Mouse (Mus musculus) small intestine, adult 2 months (tissue): ENCODE measurements at regions not wholly inside any gene's neighbourhood (a gene's known extent, or its start where the extent isn't known, plus 50 kb on each side); places are given as distances from the start of the nearest gene placed in this dataset.

Source experiments
- H3K27ac ChIP-seq: fragments of 200-500 bp; 2 replicates; pipeline ENCODE4 v1.5.1; 2012; ENCODE audit warnings: low read depth, low read length, control low read depth, inconsistent platforms; ENCODE audit not compliant: insufficient read depth
- H3K27me3 ChIP-seq: fragments of 200-500 bp; 2 replicates; pipeline ENCODE4 v1.6.1; 2012; ENCODE audit warnings: mild to moderate bottlenecking, moderate library complexity, low read length, inconsistent platforms; ENCODE audit not compliant: control insufficient read depth, insufficient read depth
- H3K36me3 ChIP-seq: fragments of 200-500 bp; 2 replicates; pipeline ENCODE4 v1.6.1; 2012; ENCODE audit warnings: mild to moderate bottlenecking, low read length, control low read depth, inconsistent platforms; ENCODE audit not compliant: control insufficient read depth, insufficient read depth
- H3K4me1 ChIP-seq: fragments of 200-500 bp; 2 replicates; pipeline ENCODE4 v1.6.1; 2012; ENCODE audit warnings: low read length, inconsistent platforms, mixed read lengths; ENCODE audit not compliant: control insufficient read depth, insufficient read depth, insufficient read length
- H3K4me3 ChIP-seq: fragments of 200-500 bp; 2 replicates; pipeline ENCODE4 v1.5.1; 2012; ENCODE audit warnings: low read depth, mild to moderate bottlenecking, control low read depth, inconsistent platforms, low read length, moderate library complexity
- CTCF ChIP-seq: fragments of 200-500 bp; IDR thresholded peaks from 2 replicates; pipeline ENCODE4 v1.5.1; 2012; ENCODE audit warnings: low read depth, mild to moderate bottlenecking, control low read depth, inconsistent platforms, low read length, moderate library complexity, mixed read lengths; ENCODE audit not compliant: insufficient replicate concordance, insufficient read length; ENCODE audit errors: extremely low read depth
- POLR2A ChIP-seq: fragments of 200-500 bp; IDR thresholded peaks from 2 replicates; pipeline ENCODE4 v1.6.1; 2012; ENCODE audit warnings: low read depth, mild to moderate bottlenecking, control low read depth, inconsistent platforms, low read length, moderate library complexity
- WGBS: fragments of 180-500 bp; shearing (Covaris S2); methylation state at CpG from one replicate; pipeline ENCODE4 v1.1.7; 2018; 5-methylcytosine and 5-hydroxymethylcytosine counted together

DNA sequence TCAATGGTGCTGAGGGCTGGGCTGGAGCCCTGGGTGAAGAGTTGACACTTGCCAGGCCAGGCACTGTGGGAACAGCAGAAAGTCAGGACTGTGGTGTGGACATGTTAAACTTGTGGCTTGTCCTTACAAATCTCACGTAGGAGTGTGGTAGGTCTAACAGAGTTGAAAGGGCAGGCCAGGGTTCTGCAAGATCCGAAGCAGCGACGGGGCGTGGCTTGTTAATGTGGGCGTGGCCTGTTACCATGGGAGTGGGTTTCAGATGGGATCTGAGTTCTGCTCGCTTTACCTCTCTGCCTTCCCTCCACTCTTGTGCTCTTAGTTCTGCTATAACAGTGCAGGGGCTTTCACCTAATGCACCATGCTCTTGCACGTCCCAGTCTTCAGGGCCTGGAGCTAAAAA is 94.2 kb upstream of the Mvb12b start:
- TF ChIP-seq POLR2A (no peak), CTCF (no peak)
- no peak overlapping the region for H3K27ac ChIP-seq
- 40% methylated on average over 8 of the region's 8 CpGs for WGBS
- no peaks in the 10 kb centered on the region for H3K36me3 ChIP-seq
- no peaks in the 10 kb centered on the region for H3K27me3 ChIP-seq
- no peaks in the 10 kb centered on the region for H3K4me1 ChIP-seq
- no peak overlapping the region for H3K4me3 ChIP-seq

DNA sequence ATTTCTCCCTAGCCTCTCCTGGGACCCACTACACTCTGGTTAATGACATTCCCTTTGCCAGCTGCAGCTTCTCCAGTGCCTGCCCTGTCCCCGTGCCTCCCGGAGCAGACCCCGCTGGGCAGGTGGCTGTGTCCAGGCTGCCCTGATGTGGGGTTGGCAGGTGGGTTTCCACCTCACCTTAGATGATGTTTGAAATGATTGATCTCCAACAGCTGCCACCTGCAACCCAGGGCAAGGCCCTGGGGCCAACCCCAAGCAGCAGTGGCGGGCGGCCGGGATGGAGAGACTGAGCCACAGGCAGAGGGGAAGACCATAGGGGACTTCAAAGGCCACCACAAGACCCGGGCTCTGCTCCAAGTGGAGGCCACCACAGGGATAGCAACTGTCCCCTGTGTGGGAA is 93.6 kb upstream of the Mvb12b start:
- no peak overlapping the region for H3K27ac ChIP-seq
- no peaks in the 10 kb centered on the region for H3K27me3 ChIP-seq
- WGBS, result 86% methylated on average over 7 of the region's 7 CpGs
- H3K4me3 ChIP-seq, result no peak overlapping the region
- TF ChIP-seq POLR2A, result no peak
- no peak for TF ChIP-seq CTCF
- H3K4me1 ChIP-seq, result no peaks in the 10 kb centered on the region
- H3K36me3 ChIP-seq, result no peaks in the 10 kb centered on the region

DNA sequence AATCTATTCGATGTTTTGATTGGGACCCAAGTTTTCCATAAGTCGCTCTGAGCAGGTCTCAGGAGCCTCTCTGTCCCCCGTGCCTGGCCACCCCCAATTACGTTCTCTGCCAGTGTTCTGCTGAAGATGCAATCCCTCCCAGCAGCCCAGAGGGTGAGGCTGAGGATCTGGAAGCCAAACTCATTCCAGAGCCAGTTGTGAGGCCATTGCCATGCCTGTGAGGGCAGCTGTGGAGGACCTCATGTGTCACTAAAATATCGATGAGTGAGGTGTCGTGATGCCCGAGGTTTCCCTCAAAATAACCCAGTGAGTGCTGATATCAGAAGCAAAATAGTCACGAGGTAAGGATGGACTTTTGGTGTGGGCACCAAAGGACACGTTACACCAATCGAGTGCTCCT is 93.1 kb upstream of the Mvb12b start:
- Histone ChIP-seq H3K4me1 (no peaks in the 10 kb centered on the region), H3K4me3 (no peak overlapping the region), H3K36me3 (no peaks in the 10 kb centered on the region), H3K27me3 (no peaks in the 10 kb centered on the region), H3K27ac (no peak overlapping the region)
- TF ChIP-seq POLR2A (no peak), CTCF (no peak)
- WGBS, result 78% methylated on average over 10 of the region's 10 CpGs

GRCm38 (mm10) chr2:33979276-33979675 is 91.5 kb upstream of the Mvb12b start:
- Histone ChIP-seq H3K4me3 (no peak overlapping the region), H3K27me3 (no peaks in the 10 kb centered on the region), H3K27ac (no peak overlapping the region), H3K36me3 (no peaks in the 10 kb centered on the region), H3K4me1 (no peaks in the 10 kb centered on the region)
- no peak for TF ChIP-seq CTCF
- TF ChIP-seq POLR2A, result no peak

- 66% methylated on average over 4 of the region's 4 CpGs for WGBS
- H3K27ac ChIP-seq, result no peak overlapping the region
- no peak for TF ChIP-seq POLR2A
Measured at GRCm38 (mm10) chr2:33978550-33978949, 90.8 kb upstream of the Mvb12b start.

DNA sequence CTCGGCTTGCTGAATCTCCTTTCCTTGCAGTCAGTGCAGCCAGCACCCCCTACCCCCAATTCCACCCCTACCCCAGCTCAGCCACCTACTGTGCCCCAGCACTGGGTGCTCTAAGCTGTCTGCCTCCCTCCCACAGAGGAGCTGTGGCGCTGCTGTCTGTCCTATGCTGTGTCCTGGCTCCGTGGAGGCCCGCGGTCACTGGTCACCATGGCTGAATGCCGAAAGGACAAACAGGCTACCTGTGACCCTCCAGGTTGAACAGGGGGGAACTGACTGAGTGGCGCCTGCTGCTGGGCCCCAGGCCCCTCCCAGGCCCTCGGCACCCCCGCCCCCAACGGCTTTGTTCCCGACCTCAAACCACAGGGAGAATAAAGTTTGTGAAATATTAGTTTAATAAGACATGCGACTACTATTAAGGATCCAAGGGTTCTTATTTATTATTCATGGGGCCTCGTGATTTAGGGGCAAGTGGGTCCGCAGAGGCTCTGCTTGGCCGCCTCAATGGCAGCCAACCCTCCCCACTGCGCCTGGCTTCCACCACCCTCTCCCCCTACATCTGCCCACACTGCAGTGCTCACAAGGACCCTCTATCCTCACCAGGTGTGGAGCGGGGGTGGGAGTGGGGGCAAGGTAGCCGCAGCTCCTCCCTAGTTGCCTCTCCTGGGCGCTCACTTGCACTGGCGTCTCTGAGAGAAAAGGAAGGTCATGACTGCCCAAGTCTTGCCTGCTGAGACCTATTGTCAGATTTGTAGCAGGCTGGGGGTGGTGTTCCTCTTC is 90.0 kb upstream of the Mvb12b start:
- no peak overlapping the region for H3K4me3 ChIP-seq
- H3K4me1 ChIP-seq, result no peaks in the 10 kb centered on the region
- no peaks in the 10 kb centered on the region for H3K36me3 ChIP-seq
- no peak overlapping the region for H3K27ac ChIP-seq
- WGBS, result 69% methylated on average over 20 of the region's 20 CpGs
- TF ChIP-seq POLR2A (no peak), CTCF (no peak)
- no peaks in the 10 kb centered on the region for H3K27me3 ChIP-seq

More at GRCm38 (mm10) chr2:33978550-33978949, 90.8 kb upstream of the Mvb12b start:
- H3K4me1 ChIP-seq, result no peaks in the 10 kb centered on the region
- no peaks in the 10 kb centered on the region for H3K36me3 ChIP-seq
- no peak overlapping the region for H3K4me3 ChIP-seq
- no peaks in the 10 kb centered on the region for H3K27me3 ChIP-seq

- H3K27ac ChIP-seq, result no peak overlapping the region
- 95% methylated on average over 5 of the region's 5 CpGs for WGBS
- TF ChIP-seq POLR2A (no peak), CTCF (no peak)
- H3K27me3 ChIP-seq, result no peaks in the 10 kb centered on the region
- no peaks in the 10 kb centered on the region for H3K36me3 ChIP-seq
- H3K4me1 ChIP-seq, result no peaks in the 10 kb centered on the region
- H3K4me3 ChIP-seq, result no peak overlapping the region
Measured at GRCm38 (mm10) chr2:33977151-33977550, 89.4 kb upstream of the Mvb12b start.

- Histone ChIP-seq H3K27ac (no peak overlapping the region), H3K27me3 (no peaks in the 10 kb centered on the region), H3K4me1 (no peaks in the 10 kb centered on the region), H3K4me3 (no peak overlapping the region), H3K36me3 (no peaks in the 10 kb centered on the region)
- 83% methylated on average over 9 of the region's 9 CpGs for WGBS
- TF ChIP-seq POLR2A (no peak), CTCF (no peak)
Measured at GRCm38 (mm10) chr2:33976183-33976582, 88.4 kb upstream of the Mvb12b start.
